Mouse (Mus musculus): Measurements from ENCODE around the gene Casp8.
"Not testable (repeated sequence)": the region's sequence is repeated elsewhere in the genome, so short reads cannot be mapped to it uniquely, and the experiment has no call there.

The Casp8 gene

GRCm38 (mm10) chr1:58795291-58796058 lies at the start of gene Casp8:
Casp8 (plus strand) TSS chr1:58795374.
- DNase-seq (ENCODE audit: low read depth) = peak; percentile 89

- DNase-seq (ENCODE audit: low read depth) = peak; percentile 74
These were observed 48.3 kb upstream of the Casp8 start for GRCm38 (mm10) chr1:58746880-58747279.

- no peak for DNase-seq (ENCODE audit: low read depth)
These were observed 35.7 kb upstream of the Casp8 start for GRCm38 (mm10) chr1:58759451-58759850.

GRCm38 (mm10) chr1:58760581-58760980 lies 34.6 kb upstream of the Casp8 start:
- no peak for DNase-seq (ENCODE audit: low read depth)

GRCm38 (mm10) chr1:58761391-58762275 lies 33.5 kb upstream of the Casp8 start:
- peak; percentile 66 for DNase-seq (ENCODE audit: low read depth)

- DNase-seq (ENCODE audit: low read depth) = no peak
These were observed 32.6 kb upstream of the Casp8 start for GRCm38 (mm10) chr1:58762576-58762975.

- DNase-seq (ENCODE audit: low read depth) = not testable (repeated sequence)
These were observed 28.7 kb upstream of the Casp8 start for GRCm38 (mm10) chr1:58766446-58766845.

- DNase-seq (ENCODE audit: low read depth) = no peak
These were observed 26.0 kb upstream of the Casp8 start for GRCm38 (mm10) chr1:58769136-58769535.

- DNase-seq (ENCODE audit: low read depth) = no peak
These were observed 25.5 kb upstream of the Casp8 start for GRCm38 (mm10) chr1:58769701-58770100.

GRCm38 (mm10) chr1:58770111-58770720 lies 25.0 kb upstream of the Casp8 start:
- DNase-seq (ENCODE audit: low read depth) = peak; percentile 86

- no peak for DNase-seq (ENCODE audit: low read depth)
These were observed 23.1 kb upstream of the Casp8 start for GRCm38 (mm10) chr1:58772084-58772483.

- DNase-seq (ENCODE audit: low read depth) = peak; percentile 29
These were observed 21.9 kb upstream of the Casp8 start for GRCm38 (mm10) chr1:58773280-58773679.

GRCm38 (mm10) chr1:58773905-58774304 lies 21.3 kb upstream of the Casp8 start:
- DNase-seq (ENCODE audit: low read depth) = peak; percentile 69

GRCm38 (mm10) chr1:58775361-58775760 lies 19.8 kb upstream of the Casp8 start:
- no peak for DNase-seq (ENCODE audit: low read depth)

GRCm38 (mm10) chr1:58777583-58777982 lies 17.6 kb upstream of the Casp8 start:
- no peak for DNase-seq (ENCODE audit: low read depth)

- peak; percentile 62 for DNase-seq (ENCODE audit: low read depth)
These were observed 16.9 kb upstream of the Casp8 start for GRCm38 (mm10) chr1:58778226-58778625.

- DNase-seq (ENCODE audit: low read depth) = no peak
These were observed 8.9 kb upstream of the Casp8 start for GRCm38 (mm10) chr1:58786276-58786675.

- no peak for DNase-seq (ENCODE audit: low read depth)
These were observed 6.8 kb upstream of the Casp8 start for GRCm38 (mm10) chr1:58788410-58788809.

GRCm38 (mm10) chr1:58794705-58795104 lies 469 bp upstream of the Casp8 start:
- DNase-seq (ENCODE audit: low read depth) = no peak

- peak; percentile 50 for DNase-seq (ENCODE audit: low read depth)
These were observed 837 bp downstream of the Casp8 start for GRCm38 (mm10) chr1:58796059-58796363.

- DNase-seq (ENCODE audit: low read depth) = no peak
These were observed 1.7 kb downstream of the Casp8 start for GRCm38 (mm10) chr1:58796853-58797252.

GRCm38 (mm10) chr1:58797370-58797769 lies 2.2 kb downstream of the Casp8 start:
- peak; percentile 89 for DNase-seq (ENCODE audit: low read depth)

GRCm38 (mm10) chr1:58798911-58799310 lies 3.7 kb downstream of the Casp8 start:
- DNase-seq (ENCODE audit: low read depth) = peak; percentile 23

Data from induced T-regulatory cell, adult 2 months (primary cell).